Mouse (Mus musculus) adrenal gland, postnatal 10 days (tissue): ENCODE measurements around the gene Copg2. TPM values are rescaled to one million over a fixed set of nuclear protein-coding genes. Genes with fewer than 3 reads are reported as not detected.

Source experiments
- DNase-seq: peaks from one replicate; pipeline ENCODE4 v3.0.0; 2021; ENCODE audit warnings: mixed read lengths
- long read RNA-seq, 2 experiments: library from polyadenylated mRNA; stranded (forward); transcript quantifications; one replicate each; pipeline ENCODE4 v2.0.0; 2021
- total RNA-seq, 2 experiments: library from RNA; stranded (reverse); gene quantifications; 2 replicates each; pipeline ENCODE4 v1.2.3; 2021

Copg2 gene
- 10 to 100 TPM; 55.2 to 59.8 TPM for total RNA-seq
- long read RNA-seq, experiment 1, partial matches to known transcripts = 3 of 13 reads
- long read RNA-seq, experiment 1, other reads (novel, unspliced or antisense) = 5 of 13 reads
- long read RNA-seq, experiment 2, transcript Copg2-201 (24 exons, 3,961 nt) = major isoform, 5 of 9 reads
- long read RNA-seq, experiment 2, partial matches to known transcripts = 1 of 9 reads
- long read RNA-seq, experiment 2, other reads (novel, unspliced or antisense) = 3 of 9 reads

DNA sequence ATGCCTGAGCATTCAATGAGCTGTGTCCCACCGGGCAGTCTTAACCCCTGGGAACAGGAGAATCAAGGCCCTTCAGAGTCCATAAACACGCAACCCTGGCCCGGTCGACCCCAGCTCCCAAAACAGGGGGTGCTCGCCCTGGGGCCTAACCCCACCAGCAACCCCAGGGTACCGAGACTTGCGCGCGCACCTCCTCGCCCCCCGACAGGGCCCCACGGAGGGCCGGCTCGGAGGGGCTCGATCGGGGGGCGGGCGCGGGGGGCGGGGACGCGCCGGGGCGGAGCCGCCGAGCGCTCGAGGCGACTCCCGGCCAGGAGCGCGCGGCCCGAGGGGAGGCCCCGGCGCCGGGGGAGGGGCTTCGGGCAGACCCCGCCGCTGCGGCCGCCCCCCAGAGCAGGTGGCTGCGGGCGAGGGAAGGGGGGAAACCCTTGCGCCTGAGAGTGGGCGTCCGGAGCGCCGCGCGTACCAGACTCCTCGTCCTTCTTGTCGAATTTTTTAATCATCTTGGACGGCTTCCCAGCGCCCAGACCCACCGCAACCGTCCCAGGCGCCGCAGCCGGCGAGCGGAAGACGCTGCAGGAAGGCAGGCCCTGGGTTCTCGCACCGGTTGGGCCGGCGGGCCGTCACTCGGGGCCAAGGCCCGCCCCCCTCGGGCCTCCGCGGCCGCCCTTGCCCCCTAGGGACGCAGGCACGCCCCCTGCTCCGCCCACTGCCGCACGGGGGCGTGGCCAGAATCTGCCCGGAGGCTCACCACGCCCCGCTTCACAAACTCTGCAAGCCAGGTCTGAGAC is at the start of gene Copg2:
Gene Copg2, minus strand, starts transcription at position 600 of the 791 bp plus-strand sequence.
- DNase-seq = peak; percentile 99

GRCm38 (mm10) chr6:30939264-30939663 is 42.7 kb upstream of the Copg2 start:
- no peak for DNase-seq

DNA sequence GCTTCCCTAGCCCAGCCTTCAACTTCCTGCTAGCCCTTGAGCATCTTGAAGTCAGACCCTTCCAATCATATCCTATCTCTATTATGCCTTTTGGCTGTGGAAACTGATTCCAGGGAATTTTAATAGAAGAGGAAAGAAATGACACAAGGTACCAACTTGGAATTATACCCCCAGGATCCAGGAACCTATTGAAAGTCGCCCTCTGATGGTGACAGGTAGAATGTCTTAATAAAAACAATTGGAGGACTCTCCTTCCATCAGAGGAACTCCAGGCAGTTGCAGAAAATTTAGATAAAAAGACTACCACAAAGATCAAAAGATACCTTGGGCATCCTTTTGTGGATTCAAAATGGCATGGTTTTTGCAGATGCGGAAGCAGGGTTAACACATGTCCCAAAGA is 26.2 kb upstream of the Copg2 start:
- no peak for DNase-seq

DNA sequence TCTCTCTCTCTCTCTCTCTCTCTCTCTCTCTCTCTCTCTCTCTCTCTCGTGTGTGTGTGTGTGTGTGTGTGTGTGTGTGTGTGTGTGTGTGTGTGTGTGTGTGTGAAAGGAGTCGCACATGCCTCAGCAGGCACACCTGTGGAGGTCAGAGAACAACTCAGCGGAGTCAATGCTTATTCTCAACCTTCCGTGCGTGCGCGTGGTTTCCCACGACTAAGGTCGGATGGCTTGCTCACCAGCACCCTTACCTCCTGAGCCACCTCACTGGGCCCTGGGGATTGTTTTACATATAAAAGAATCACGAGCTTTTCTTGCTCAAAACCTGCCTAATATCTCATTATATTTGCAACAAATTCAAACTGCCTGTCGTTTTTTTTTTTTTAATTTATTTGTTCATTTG is 25.2 kb upstream of the Copg2 start:
- no peak for DNase-seq

GRCm38 (mm10) chr6:30920834-30921675 is 24.5 kb upstream of the Copg2 start:
- DNase-seq = peak; percentile 3

GRCm38 (mm10) chr6:30915473-30915872 is 18.9 kb upstream of the Copg2 start, which contains the start of gene Tsga13:
Gene Tsga13 (minus strand): TSS chr6:30915573.
- DNase-seq = no peak

GRCm38 (mm10) chr6:30907970-30908369 is 11.4 kb upstream of the Copg2 start:
- no peak for DNase-seq

- no peak for DNase-seq
Measured at GRCm38 (mm10) chr6:30904911-30905310, 8.3 kb upstream of the Copg2 start.

- no peak for DNase-seq
Measured at GRCm38 (mm10) chr6:30904033-30904432, 7.4 kb upstream of the Copg2 start.

- DNase-seq = no peak
Measured at GRCm38 (mm10) chr6:30897520-30897919, 926 bp upstream of the Copg2 start.

DNA sequence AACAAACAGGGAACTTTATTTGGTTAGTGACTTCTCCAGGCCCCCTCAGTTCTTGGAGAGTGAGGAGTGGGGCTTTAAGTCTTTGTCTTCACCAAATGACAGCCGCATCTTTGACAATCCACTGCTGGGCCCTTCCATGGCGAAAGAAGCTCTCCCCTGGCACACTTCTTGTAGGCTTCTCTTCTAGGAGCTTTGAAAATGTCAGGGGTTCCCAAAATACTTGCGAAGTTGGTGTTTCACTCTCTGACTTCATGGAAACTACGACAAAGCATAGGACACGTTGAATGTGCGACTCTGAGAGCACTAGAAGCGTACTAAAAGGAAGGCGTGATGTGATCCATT is 363 bp upstream of the Copg2 start:
- no peak for DNase-seq

GRCm38 (mm10) chr6:30895819-30896194 is 787 bp downstream of the Copg2 start:
- peak; percentile 2 for DNase-seq

DNA sequence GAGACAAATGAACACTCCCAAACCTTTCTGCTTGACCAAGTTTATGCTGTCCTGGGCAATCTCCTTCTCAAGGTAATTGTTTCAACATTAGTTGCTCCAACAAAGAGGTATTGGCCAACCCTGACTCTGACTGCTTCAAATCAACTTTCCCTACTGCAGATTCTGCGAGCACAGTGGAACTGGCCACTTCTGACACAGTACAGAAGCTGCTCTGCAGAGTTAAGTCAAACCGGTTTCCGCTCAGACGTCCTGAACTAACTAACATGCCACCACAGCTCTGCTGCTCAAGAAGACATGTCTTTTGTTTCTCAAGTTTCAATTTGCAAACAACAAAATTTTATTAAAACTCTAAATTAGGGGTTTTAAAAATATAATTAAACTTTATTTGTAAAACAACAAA is 3.5 kb downstream of the Copg2 start:
- DNase-seq = no peak

DNA sequence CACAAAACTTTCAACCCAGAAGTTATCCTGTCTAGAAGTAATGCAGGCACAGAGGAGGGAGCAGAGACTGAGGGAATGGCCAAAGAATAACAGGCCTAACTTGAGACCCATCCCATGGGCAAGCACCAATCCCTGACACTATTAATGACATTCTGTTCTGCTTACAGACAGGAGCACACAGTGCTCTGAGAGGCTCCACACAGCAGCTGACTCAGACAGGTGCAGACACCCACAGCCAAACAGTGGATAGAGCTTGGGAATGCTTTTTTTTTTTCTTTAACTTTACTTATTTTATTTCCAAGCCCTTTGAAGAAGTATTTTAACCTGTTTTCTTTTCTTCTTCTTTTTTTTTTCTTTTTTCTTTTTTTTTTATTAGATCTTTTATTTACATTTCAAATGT is 4.8 kb downstream of the Copg2 start:
- DNase-seq = no peak

DNA sequence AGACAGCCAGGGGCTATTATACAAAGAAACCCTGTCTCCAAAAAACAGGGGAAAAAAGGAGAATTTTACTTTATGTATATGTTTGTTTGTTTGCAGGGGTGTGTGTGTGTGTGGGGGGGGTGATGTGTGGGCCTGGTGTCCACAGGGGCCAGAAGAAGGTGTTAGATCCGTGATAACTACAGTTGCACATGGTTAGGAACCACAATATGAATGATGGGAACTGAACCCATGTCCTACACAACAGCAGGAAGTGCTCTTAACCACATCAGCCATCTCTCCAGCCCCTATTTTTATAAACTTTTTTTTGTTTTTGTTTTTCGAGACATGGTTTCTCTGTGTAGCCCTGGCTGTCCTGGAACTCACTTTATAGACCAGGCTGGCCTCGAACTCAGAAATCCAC is 11.7 kb downstream of the Copg2 start:
- no peak for DNase-seq

GRCm38 (mm10) chr6:30883491-30883890 is 13.1 kb downstream of the Copg2 start:
- peak; percentile 12 for DNase-seq

GRCm38 (mm10) chr6:30876661-30877060 is 19.9 kb downstream of the Copg2 start:
- no peak for DNase-seq

- no peak for DNase-seq
Measured at GRCm38 (mm10) chr6:30866501-30866900, 30.1 kb downstream of the Copg2 start.

GRCm38 (mm10) chr6:30865031-30865678 is 31.4 kb downstream of the Copg2 start:
- DNase-seq = no peak

- no peak for DNase-seq
Measured at GRCm38 (mm10) chr6:30855956-30856355, 40.6 kb downstream of the Copg2 start.

- DNase-seq = no peak
Measured at GRCm38 (mm10) chr6:30855205-30855604, 41.4 kb downstream of the Copg2 start.

DNA sequence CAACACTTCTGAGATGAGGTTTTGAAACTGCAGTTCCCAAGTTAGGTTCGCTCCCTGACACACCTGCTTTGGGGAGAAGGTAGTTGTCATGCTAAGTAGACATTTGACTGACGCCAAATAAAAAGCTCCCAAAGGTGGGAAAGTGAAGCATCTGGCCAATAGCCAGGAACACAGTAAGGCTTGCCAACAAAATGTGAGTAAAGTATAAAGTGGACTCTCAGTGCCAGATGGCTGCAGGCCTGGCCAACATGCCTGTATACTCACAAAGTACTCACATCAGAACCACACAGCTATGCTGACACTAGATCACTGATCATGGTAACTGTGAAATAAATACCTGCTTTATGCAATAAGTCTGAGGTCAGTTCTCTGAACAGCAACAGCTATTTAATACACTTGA is 46.8 kb downstream of the Copg2 start:
- DNase-seq = peak; percentile 9

- no peak for DNase-seq
Measured at GRCm38 (mm10) chr6:30832241-30832640, 64.4 kb downstream of the Copg2 start.
